Mouse (Mus musculus): ENCODE measurements around the gene Mrpl34. TPM values are rescaled to one million over a fixed set of nuclear protein-coding genes. Genes with fewer than 3 reads are reported as not detected.
A peak's percentile ranks its signal among the peaks of the same experiment; 100 is the strongest.

The Mrpl34 gene
- total RNA-seq, 2 experiments from 2014 or later = 75.5 to 79.8 TPM

DNA sequence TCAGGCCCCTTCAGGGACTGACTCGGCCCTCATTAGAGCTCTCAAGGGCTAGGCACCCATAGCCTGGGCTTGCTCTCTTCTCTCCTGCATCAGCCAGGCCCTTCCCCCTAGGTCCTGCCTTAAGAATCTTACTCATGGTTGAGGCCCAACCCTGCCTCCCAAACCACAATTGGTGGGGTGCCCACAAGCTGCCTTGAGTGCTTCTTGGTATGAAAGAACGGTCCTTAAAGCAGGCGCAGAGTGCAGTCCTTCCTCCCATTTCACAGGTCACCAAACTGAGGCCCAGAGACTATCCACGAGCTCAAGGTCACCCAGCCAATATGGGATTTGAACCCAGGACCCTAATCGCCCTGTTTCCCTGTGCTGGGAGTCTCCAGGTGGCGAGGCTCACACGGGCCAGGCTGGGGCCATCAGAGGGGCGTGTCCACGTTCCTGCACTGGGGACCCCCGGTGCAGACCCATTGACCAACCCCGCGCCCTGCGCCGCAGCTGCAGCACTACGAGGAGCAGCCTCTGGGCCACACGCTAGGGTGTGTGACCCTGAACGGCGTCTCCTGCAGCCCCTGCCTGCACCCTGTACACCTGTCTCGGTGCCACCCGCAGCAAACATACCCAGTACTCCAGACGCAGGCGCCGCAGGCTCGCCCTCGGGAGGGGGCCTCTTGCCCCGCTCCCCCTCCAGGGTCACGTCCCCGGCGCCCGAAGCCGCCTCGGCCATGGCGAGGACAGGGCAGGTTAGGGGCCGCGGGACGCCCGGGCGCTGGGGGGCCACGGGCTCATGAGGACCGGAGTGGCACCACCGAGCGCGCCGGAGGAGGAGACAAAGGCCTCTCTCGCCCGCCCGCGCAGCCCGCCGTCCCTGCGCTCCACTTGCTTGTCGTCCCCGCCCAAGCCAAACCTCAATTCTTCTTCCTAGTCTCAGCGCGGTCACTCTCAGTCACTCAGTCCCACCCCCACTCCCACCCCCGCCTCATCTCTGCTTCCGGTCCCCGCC, 20.7 kb downstream of the Mrpl34 start, which contains the start of gene Ano8:
Gene Ano8, minus strand, starts transcription at position 822 of the 994 bp plus-strand sequence.
- intact Hi-C loops (cut with DNase I) = no loop called here
- DNase-seq (ENCODE audit: low spot score in 2 of 2) = peak; percentile 85 to 89

GRCm38 (mm10) chr8:71486136-71486529, 21.4 kb downstream of the Mrpl34 start:
- intact Hi-C loops (cut with DNase I) = no loop called here
- no peak for DNase-seq (ENCODE audit: low spot score in 2 of 2)

DNA sequence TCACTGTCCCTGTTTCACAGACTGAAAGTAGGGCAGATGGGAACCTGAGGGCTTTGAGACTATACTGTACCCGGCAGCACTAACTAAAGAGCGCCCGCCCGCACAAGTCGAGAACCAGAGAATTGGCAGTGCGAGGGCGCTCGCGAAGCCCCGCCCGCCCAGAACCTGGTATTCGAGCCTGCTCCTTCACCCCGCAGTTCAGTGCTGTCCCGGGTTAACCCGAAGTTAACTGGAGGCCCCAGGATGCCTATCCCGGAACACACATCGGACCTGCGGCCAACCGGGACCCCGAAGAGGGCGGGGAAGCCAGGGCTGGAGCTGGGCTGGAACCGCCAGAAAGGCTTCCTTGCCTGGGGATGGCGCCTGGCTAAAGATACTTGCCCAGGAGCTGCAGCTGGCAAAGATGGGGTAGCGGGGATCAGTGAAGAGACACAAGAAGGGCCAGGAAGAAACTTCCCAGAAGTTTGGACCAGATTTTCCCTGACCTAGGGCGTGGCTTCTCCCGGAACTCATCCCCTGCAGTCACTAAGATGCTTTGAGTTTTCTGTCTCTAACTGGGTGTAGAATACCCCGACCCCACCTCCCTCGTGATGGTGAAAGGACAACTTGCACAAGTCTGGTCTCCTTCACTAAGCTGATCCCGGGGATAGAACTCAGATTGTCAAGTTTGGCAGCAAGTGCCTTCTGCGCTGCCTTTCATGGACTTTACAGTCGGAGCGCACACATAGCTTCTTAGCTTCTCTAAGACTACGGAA, 23.1 kb downstream of the Mrpl34 start, which contains the start of gene Gtpbp3:
Gene Gtpbp3, plus strand, starts transcription at position 413 of the 755 bp plus-strand sequence.
- peak; percentile 79 for DNase-seq (ENCODE audit: low spot score in 2 of 2)
- intact Hi-C loops (cut with DNase I) = no loop called here

- peak; percentile 90 to 95 for DNase-seq (ENCODE audit: low spot score in 2 of 2)
- intact Hi-C loops (cut with DNase I) = no loop called here
Measured at GRCm38 (mm10) chr8:71488454-71488853, 23.7 kb downstream of the Mrpl34 start.

- DNase-seq (ENCODE audit: low spot score in 2 of 2) = peak; percentile 77 to 83
- intact Hi-C loops (cut with DNase I) = no loop called here
Measured at GRCm38 (mm10) chr8:71495039-71495438, 30.3 kb downstream of the Mrpl34 start.

DNA sequence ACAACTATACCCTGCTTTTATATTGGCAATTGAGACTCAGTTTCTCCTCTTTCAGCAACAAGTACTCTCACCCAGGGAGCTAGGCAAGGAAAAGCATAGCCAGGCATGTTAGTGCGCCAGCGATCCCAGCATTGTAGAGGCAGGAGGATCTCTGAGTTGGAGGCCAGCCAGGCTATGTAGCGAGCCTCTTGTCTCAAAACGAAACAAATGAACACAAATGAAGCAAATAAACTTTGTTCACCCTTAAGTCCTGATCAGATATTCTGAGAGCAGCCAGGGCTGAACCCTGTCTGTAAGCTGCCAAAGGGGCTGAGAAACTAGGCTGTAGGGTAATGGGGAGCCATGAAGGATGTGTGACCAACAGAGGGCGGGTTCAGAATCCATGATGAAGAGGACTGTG, 31.1 kb downstream of the Mrpl34 start:
- DNase-seq (ENCODE audit: low spot score in 2 of 2) = no peak
- intact Hi-C loops (cut with DNase I) = no loop called here

DNA sequence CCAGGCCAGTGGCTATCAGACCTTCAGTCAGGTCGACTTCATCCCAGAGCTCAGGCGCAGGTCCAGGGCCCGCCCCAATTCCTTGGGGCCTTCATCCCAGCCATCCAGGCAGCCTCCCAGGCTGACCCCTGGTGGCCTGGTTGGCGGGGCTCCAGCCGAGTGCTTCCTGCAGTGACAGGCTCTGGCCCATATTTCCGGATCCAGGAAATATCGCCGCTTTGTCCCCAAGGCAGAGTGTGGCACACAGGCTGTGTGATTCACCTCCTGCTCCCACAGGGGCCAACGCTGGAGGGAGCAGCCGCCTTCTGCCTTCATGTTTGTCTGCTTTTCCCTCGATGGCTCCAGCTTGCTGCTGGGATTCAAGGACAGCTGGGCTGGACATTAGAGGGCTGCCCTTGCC, 31.7 kb downstream of the Mrpl34 start:
- intact Hi-C loops (cut with DNase I) = no loop called here
- no peak for DNase-seq (ENCODE audit: low spot score in 2 of 2)

DNA sequence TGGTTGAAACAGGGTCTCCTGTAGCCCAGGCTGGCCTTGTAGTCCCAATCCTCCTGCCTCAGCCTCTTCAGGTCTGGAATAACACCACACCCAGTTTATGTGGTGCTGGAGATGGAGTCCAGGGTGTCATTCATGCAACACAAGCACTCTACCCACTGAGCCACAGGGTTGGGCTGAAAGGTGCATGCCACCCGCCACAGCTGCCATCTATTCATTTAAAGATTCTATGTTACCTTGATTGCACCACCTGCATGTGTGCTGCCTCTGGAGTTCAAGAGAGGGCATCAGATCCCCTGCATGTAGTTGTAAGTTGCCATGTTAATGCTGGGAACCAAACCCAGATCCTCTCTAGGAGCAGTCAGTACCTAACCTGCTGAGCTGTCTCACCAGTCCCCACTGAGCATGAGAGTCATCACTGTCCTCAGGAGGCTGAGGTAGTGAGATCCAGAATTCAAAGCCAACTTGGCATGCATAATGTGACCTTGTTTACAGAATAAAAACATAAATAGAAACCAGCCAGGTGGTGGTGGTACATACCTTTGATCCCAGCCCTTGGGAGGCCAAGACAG, 32.4 kb downstream of the Mrpl34 start:
- intact Hi-C loops (cut with DNase I) = no loop called here
- no peak for DNase-seq (ENCODE audit: low spot score in 2 of 2)

GRCm38 (mm10) chr8:71497881-71498501, 33.2 kb downstream of the Mrpl34 start:
- no peak for DNase-seq (ENCODE audit: low spot score in 2 of 2)
- intact Hi-C loops (cut with DNase I) = no loop called here

DNA sequence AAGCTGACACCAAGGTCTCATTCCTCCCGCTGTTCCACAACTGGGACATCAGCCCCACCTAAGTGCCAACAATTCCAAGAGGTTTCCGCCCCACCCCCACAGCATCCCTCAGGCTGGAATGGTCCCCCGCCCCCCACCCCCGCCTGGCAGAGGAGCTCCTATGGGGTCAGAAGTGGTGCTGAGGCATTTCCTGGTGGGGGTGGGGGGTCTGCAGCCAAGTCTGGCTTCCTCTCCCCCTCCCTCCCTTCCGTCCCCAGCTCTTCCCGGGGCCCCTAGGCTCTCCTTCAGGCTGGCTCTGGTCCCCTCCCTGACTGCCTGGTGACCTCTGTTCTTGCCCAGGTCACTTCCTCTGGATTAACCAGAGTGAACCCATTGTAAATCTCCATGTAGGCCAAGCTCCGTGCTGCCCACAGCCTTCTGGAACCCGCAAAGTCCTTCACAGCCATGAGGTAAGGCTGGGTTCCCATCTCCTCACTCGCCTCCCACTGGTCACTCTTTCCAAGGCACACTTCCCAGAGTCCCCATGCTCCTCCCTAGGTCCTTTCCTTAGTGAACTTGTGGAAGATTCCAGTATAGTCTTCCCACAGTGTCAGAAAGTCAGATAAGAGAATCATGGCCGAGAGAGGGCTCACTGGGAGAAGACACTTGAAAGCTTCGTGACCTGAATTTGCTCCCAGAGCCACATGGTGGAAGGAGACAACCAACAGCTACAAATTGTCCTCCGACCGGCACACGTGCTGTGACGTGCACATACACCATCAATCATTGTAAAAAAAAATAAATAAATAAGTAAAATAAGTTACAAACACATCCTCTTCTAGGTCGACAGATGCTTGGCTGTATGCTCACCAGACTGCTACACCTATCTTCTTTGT, 34.3 kb downstream of the Mrpl34 start:
- intact Hi-C loops (cut with DNase I) = no loop called here
- DNase-seq (ENCODE audit: low spot score in 2 of 2) = no peak

GRCm38 (mm10) chr8:71504349-71504748, 39.6 kb downstream of the Mrpl34 start:
- no peak for DNase-seq (ENCODE audit: low spot score in 2 of 2)
- intact Hi-C loops (cut with DNase I) = no loop called here

GRCm38 (mm10) chr8:71505326-71505725, 40.6 kb downstream of the Mrpl34 start:
- intact Hi-C loops (cut with DNase I) = no loop called here
- DNase-seq (ENCODE audit: low spot score in 2 of 2) = no peak

- DNase-seq (ENCODE audit: low spot score in 2 of 2) = no peak
- intact Hi-C loops (cut with DNase I) = no loop called here
Measured at GRCm38 (mm10) chr8:71505979-71506378, 41.2 kb downstream of the Mrpl34 start.

DNA sequence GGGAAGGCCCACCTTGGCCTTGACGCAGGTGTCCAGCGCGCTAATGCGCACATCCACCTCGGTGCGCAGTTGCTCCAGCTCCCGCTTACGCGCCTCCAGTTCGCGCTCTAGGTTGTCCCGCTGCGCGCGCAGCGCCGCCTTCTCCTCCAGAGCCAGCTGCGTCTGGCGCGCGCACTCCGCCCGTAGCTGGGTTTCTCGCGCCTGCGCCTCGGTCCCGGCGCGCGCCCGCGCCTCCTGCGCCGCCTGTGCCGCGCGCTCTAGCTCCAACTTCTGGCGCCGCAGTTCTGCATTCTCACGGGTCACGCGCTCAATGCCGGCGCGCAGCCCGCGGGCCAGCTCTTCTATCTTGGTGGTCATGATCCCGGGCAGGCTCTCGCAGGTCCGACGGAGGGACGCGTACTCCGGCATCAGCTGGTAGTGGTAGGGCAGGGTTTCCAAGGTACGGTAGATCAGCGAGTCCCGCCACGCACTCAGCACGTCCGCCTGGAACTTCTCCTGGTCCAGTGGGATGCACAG, 42.9 kb downstream of the Mrpl34 start:
- DNase-seq (ENCODE audit: low spot score in 2 of 2) = peak; percentile 85 to 87
- intact Hi-C loops (cut with DNase I) = no loop called here

DNA sequence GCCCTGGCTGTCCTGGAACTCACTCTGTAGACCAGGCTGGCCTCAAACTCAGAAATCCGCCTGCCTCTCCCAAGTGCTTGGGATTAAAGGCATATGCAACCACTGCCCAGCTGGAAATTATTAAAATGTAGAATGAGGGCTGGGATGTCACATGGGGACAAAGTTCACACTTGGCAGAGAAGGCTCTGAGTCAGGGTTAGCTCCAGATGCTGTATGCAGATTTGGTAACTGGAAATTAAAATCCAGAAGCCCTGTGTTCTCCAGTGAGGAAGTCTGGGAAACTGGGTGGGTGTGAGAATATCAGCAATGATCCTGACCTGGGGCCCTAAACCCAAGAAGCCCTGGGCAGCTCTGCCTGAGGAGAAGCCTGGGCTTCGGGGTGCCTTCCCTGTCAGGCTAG, 44.6 kb downstream of the Mrpl34 start:
- no peak for DNase-seq (ENCODE audit: low spot score in 2 of 2)
- intact Hi-C loops (cut with DNase I) = no loop called here

GRCm38 (mm10) chr8:71511644-71512043, 46.9 kb downstream of the Mrpl34 start, which contains the start of gene Plvap:
Plvap (minus strand) TSS chr8:71511752.
- intact Hi-C loops (cut with DNase I) = no loop called here
- DNase-seq (ENCODE audit: low spot score in 2 of 2) = no peak

DNA sequence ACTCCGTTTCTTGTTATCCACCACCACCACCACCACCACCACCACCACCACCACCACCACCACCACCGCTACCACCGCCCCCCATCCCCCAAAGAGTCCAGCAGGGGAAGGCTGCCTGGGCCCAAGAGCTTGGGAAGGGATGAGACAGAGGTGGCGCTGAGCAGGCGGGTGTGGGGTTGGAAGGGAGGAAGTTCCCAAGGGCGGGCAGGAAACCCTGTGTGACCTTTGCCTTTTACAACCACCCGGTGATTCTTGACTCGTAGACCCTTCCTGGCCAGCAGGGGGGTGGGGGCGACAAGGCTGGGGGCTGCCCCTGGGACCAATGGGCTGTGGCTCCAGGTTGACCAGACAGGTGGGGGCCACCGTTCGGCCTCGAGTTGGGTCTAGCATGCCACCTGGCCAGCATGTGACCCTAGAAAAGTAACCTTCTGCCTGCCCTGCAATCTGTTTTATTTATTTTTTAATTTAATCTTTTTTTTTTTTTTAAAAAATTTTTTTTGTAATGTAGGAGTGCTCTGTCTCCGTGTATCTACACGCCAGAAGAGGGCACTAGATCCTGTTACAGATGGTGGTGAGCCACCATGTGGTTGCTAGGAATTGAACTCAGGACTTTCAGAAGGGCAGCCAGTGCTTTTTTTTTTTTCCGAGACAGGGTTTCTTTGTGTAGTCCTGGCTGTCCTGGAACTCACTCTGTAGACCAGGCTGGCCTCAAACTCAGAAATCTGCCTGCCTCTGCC, 48.4 kb downstream of the Mrpl34 start:
- intact Hi-C loops (cut with DNase I) = no loop called here
- DNase-seq (ENCODE audit: low spot score in 2 of 2) = no peak

DNA sequence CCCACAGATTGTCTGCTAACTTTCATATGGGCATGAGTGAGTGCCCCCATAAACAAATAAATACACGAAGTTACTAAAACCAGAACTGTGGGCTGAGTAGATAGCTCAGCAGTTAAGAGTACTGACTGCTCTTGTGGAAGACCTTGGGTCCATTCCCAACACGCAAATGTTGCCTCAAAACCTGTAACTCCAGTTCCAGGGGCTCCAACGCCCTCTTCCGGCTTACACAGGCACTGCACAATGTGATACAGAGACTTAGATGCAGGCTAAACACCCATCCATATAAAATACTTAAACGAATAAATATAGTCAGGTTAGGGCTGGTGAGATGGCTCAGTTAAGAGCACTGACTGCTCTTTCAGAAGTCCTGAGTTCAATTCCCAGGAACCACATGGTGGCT, 50.3 kb downstream of the Mrpl34 start:
- intact Hi-C loops (cut with DNase I) = no loop called here
- no peak for DNase-seq (ENCODE audit: low spot score in 2 of 2)
